Mouse (Mus musculus) heart, embryonic 14.5 days (tissue): ENCODE results near the gene Xxylt1. TPM values are rescaled to one million over a fixed set of nuclear protein-coding genes. Genes with fewer than 3 reads are reported as not detected.
A peak's percentile ranks its signal among the peaks of the same experiment; 100 is the strongest.

ENCODE experiments used
- ATAC-seq: fragments of 200-750 bp; cut with Nextera tagmentation; 2 replicates; pipeline ENCODE4 v1.8.0; 2017; ENCODE audit warnings: low read depth, moderate TSS enrichment; ENCODE audit not compliant: insufficient number of reproducible peaks, insufficient read depth, low FRiP score
- H3K27ac ChIP-seq, 2 experiments: fragments of 200-500 bp in 1 of 2; fragments of 300-500 bp in 1 of 2; sonication (generic) in 1 of 2; replicated peaks in 1 of 2; 2 replicates each; pipeline ENCODE4 v1.5.1; 2012 to 2014; ENCODE audit warnings: low read depth in 2 of 2, low read length in 2 of 2, control low read depth in 1 of 2, mild to moderate bottlenecking in 1 of 2, mixed read lengths in 1 of 2; ENCODE audit not compliant: control insufficient read depth in 1 of 2, insufficient read depth in 1 of 2
- H3K27me3 ChIP-seq: fragments of 300-500 bp; sonication (generic); 2 replicates; pipeline ENCODE4 v1.6.1; 2014; ENCODE audit warnings: mild to moderate bottlenecking, low read length, control low read depth; ENCODE audit not compliant: control insufficient read depth, insufficient read depth
- H3K36me3 ChIP-seq: fragments of 300-500 bp; sonication (generic); 2 replicates; pipeline ENCODE4 v1.6.1; 2014; ENCODE audit warnings: mild to moderate bottlenecking, control low read depth, low read length, mixed read lengths; ENCODE audit not compliant: control insufficient read depth, insufficient read depth
- H3K4me1 ChIP-seq, 2 experiments: fragments of 200-500 bp in 1 of 2; fragments of 300-500 bp in 1 of 2; sonication (generic) in 1 of 2; 2 replicates each; pipeline ENCODE4 v1.6.1; 2012 to 2014; ENCODE audit warnings: low read length in 2 of 2, control low read depth in 1 of 2, mixed read lengths in 1 of 2; ENCODE audit not compliant: control insufficient read depth in 2 of 2, insufficient read depth in 2 of 2
- H3K4me2 ChIP-seq: fragments of 300-500 bp; sonication (generic); 2 replicates; pipeline ENCODE4 v1.6.1; 2014; ENCODE audit warnings: mild to moderate bottlenecking, low read length
- H3K4me3 ChIP-seq, 2 experiments: fragments of 200-500 bp in 1 of 2; fragments of 300-500 bp in 1 of 2; sonication (generic) in 1 of 2; 2 replicates each; pipeline ENCODE4 v1.5.1; 2012 to 2014; ENCODE audit warnings: low read length in 2 of 2, mild to moderate bottlenecking in 2 of 2, control low read depth in 1 of 2, low read depth in 1 of 2, moderate library complexity in 1 of 2; ENCODE audit not compliant: control insufficient read depth in 1 of 2, insufficient read depth in 1 of 2
- H3K9ac ChIP-seq: fragments of 300-500 bp; sonication (generic); 2 replicates; pipeline ENCODE4 v1.6.1; 2014; ENCODE audit warnings: mild to moderate bottlenecking, low read length
- H3K9me3 ChIP-seq: fragments of 300-500 bp; sonication (generic); 2 replicates; pipeline ENCODE4 v1.6.1; 2016; ENCODE audit warnings: low read length, control low read depth; ENCODE audit not compliant: control insufficient read depth
- WGBS: fragments of 180-500 bp; shearing (Covaris S2); extraction: QIAGEN DNeasy Blood & Tissue Kit; methylation state at CpG from one replicate; pipeline ENCODE4 v1.1.7; 2014; 5-methylcytosine and 5-hydroxymethylcytosine counted together
- polyA plus RNA-seq: library from polyadenylated mRNA; unstranded; fragments of >200 nt; fragmentation: Nextera tagmentation; extraction: Ambion mirVana; gene quantifications from 2 replicates; pipeline ENCODE4 v1.2.1, GENCODE M21; 2014

The Xxylt1 gene
- polyA plus RNA-seq, 1 experiment from 2014 or later = 12.2 TPM

DNA sequence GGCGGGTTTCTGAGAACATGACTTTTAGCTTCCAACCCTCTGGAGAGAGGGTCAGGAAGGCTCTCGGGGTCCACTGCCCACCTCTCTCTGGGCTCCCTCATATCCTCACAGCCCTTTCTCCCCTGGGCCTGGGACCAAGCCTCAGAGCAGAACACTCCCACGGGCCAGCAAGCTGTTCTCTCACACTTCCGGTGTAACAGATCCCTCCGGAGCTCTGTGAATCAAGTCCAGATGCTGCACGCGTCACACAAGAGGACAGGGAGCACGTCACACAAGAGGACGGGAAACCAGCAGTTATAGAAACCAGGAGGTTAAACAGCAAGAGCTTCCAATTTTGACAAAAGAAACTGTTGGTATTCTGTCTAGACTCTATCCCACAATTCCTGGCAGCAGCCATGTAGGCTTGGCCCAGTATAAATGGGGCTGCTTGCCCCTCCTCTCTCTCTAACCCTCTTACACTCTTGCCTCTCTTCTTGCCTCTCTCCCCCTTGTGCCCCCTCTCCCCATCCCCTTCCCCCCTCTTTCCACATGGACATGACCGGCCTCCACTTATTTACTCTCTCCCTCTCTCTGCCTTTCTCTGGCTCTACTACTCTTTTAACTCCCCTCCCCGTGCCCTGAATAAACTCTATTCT lies 19.9 kb downstream of the Xxylt1 start:
- H3K27me3 ChIP-seq = no peaks in the 10 kb centered on the region
- no peaks in the 10 kb centered on the region for H3K9me3 ChIP-seq
- no peak overlapping the region for H3K4me3 ChIP-seq
- no peak overlapping the region for H3K4me2 ChIP-seq
- WGBS = 73% methylated on average over 11 of the region's 11 CpGs
- no peak overlapping the region for H3K9ac ChIP-seq
- H3K4me1 ChIP-seq = peaks cover 8 to 12% of the 10 kb centered on the region in 2 experiments; a peak in 3 of 4 replicates
- ATAC-seq = no peak
- H3K36me3 ChIP-seq = no peaks in the 10 kb centered on the region
- H3K27ac ChIP-seq = no peak overlapping the region

DNA sequence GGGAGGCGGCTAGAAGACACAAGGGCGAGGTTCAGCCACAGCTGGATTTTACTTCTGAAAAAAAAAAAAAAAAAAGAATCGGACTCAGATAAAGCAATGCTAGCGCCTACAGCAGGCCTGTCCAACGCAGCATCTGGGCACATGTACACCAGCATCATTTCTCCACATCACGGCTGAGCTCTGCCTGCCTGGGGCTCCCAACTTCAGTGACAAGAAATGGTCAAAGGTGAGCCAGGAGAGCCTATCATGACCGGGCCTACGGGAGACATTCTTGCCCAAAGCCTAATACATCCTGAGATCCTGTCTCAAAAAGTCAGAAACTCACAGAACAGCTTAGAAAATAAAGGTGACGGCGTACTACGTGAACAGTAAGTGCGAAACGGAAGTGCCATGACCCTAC lies 20.5 kb downstream of the Xxylt1 start:
- Histone ChIP-seq H3K4me1 (peaks cover 6 to 13% of the 10 kb centered on the region in 2 experiments; a peak in 3 of 4 replicates), H3K9me3 (no peaks in the 10 kb centered on the region), H3K4me3 (no peak overlapping the region), H3K27me3 (no peaks in the 10 kb centered on the region), H3K36me3 (no peaks in the 10 kb centered on the region), H3K27ac (no peak overlapping the region), H3K4me2 (no peak overlapping the region), H3K9ac (no peak overlapping the region)
- ATAC-seq = no peak
- 94% methylated on average over 13 of the region's 13 CpGs for WGBS

DNA sequence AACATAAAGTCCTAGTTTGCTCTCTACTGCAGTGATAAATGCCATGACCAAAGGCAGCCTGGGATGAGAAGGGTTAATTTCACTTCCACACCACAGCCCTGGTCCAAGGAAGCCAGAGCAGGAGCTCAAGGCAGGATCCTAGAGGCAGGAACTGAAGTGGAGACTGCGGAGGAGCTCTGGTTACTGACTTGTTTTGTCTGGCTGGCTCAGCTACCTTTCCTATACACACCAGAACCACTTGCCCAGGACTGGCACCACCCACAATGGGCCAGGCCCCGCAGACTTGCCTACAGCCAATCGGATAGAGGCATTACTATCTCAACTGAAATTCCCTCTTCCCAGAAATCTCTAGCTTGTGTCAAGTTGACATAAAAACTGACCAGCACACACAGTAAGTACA lies 21.0 kb downstream of the Xxylt1 start:
- no peak overlapping the region for H3K27ac ChIP-seq
- 87% methylated on average over 3 of the region's 3 CpGs for WGBS
- no peak for ATAC-seq

DNA sequence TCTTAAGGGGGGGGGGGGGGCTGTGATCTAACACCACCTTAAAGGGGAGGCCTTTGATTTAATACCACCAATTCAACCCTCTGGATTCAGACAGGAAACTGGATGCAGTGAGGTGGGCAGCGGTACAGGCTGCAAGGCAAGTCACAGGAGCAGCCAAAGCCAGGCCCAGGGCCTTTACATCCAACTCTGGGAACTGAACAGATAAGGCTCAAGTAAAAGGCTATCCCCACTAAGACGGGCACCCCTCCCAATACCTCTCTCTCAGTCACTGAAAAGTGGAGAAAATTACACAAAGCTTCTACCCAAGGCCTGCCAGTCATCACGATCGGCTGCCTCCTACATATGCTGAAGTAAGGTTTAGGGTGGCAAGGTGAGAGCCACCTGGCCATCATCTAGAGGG lies 21.5 kb downstream of the Xxylt1 start:
- H3K9ac ChIP-seq = no peak overlapping the region
- H3K27me3 ChIP-seq = no peaks in the 10 kb centered on the region
- 81% methylated on average over 4 of the region's 4 CpGs for WGBS
- H3K4me2 ChIP-seq = no peak overlapping the region
- H3K9me3 ChIP-seq = no peaks in the 10 kb centered on the region
- H3K36me3 ChIP-seq = no peaks in the 10 kb centered on the region
- H3K4me1 ChIP-seq = peaks cover 8 to 13% of the 10 kb centered on the region in 2 experiments; a peak in 3 of 4 replicates
- ATAC-seq = no peak
- no peak overlapping the region for H3K4me3 ChIP-seq
- H3K27ac ChIP-seq = no peak overlapping the region

More for the DNA sequence above, 21.0 kb downstream of the Xxylt1 start:
- no peaks in the 10 kb centered on the region for H3K27me3 ChIP-seq
- H3K4me1 ChIP-seq = peaks cover 8 to 13% of the 10 kb centered on the region in 2 experiments; a peak in 3 of 4 replicates
- no peaks in the 10 kb centered on the region for H3K36me3 ChIP-seq
- H3K9me3 ChIP-seq = no peaks in the 10 kb centered on the region
- no peak overlapping the region for H3K4me2 ChIP-seq
- no peak overlapping the region for H3K9ac ChIP-seq
- H3K4me3 ChIP-seq = no peak overlapping the region

DNA sequence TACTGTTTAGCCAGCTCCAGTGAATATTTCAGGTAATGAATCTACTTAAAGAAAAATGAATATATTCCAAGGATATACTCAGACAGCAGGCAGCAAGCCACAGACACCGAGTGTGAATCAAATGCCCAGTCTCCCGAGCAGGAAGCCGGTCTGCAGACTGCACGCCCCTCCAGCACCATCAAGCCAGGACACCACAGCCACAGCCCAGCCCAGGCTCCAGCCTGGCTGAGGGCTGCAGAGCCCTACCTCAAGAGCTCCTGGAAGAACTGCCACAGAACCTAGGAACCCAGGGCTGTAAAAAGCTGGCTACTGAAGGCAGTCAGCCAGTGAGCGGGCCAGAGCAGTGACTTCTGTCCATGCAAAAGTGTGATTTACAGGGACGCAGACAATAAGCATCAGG lies 28.4 kb downstream of the Xxylt1 start:
- 50% methylated on average over 6 of the region's 6 CpGs for WGBS
- Histone ChIP-seq H3K4me1 (peaks cover 24% of the 10 kb centered on the region in 2 experiments), H3K4me2 (no peak overlapping the region), H3K9me3 (no peaks in the 10 kb centered on the region), H3K36me3 (no peaks in the 10 kb centered on the region), H3K9ac (no peak overlapping the region; the same call in 1 of the 2 replicates), H3K27ac (peak overlapping the region in 1 of 2 experiments; percentile 28; a peak in 1 of 4 replicates), H3K27me3 (no peaks in the 10 kb centered on the region), H3K4me3 (no peak overlapping the region)
- ATAC-seq = no peak

DNA sequence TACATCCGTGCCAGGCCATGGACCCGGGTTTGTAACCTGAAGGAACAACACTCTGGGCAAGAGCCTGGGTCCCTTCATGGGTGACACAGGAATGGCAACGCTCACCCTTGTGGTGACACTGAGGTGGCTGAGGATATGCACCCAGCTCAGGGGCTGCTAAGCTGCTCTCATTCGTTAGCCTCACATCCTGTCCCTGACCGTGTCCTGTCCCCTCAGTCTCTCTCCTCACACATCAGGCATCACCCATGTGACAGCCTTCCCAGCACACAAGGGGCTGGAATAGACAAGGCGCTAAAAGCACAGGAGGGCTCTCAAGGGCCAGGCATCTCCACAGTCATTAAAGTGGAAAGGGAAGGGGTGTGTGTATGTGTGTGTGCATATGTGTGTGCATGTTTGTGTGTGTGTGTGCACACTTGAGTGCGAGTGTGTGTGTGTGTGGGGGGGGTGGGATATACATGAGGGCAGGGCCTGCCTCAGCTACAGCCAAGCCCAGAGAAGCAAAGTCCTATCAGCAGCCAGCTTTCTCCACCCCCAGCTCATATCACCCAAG lies 29.0 kb downstream of the Xxylt1 start:
- 41% methylated on average over 7 of the region's 7 CpGs for WGBS
- Histone ChIP-seq H3K4me3 (no peak overlapping the region), H3K36me3 (no peaks in the 10 kb centered on the region), H3K4me1 (peaks cover 22 to 24% of the 10 kb centered on the region in 2 experiments), H3K9ac (no peak overlapping the region), H3K4me2 (no peak overlapping the region), H3K9me3 (no peaks in the 10 kb centered on the region), H3K27ac (0 out of 4 replicates have a peak overlapping the region, but pooled peaks have one; percentile 3 to 28), H3K27me3 (no peaks in the 10 kb centered on the region)
- ATAC-seq = 0 out of 2 replicates have a peak, but pooled peaks have one; percentile 38

DNA sequence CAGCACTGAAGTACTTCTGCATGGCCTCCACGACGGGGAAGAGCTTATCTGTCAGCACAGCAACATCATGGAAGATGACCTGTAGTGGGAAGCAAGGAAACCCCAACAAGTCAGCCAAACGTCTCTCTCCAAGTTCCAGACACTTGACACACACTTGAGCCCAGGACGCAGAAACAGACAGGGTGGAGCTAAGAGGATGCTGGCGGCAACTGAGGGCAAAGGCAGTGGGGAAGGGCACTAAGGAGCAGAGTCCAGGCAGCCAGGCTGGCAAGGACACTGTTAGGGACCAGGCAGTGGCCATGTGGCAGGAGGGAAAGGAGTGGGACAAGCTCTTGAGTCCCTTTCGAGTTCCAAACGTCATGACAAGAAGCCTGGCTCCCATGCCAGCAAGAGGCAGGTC lies 30.5 kb downstream of the Xxylt1 start:
- H3K36me3 ChIP-seq = no peaks in the 10 kb centered on the region
- H3K27ac ChIP-seq = no peak overlapping the region
- H3K4me1 ChIP-seq = peaks cover 28 to 35% of the 10 kb centered on the region in 2 experiments
- H3K27me3 ChIP-seq = no peaks in the 10 kb centered on the region
- no peaks in the 10 kb centered on the region for H3K9me3 ChIP-seq
- H3K4me2 ChIP-seq = no peak overlapping the region
- 44% methylated on average over 7 of the region's 7 CpGs for WGBS
- H3K4me3 ChIP-seq = no peak overlapping the region
- H3K9ac ChIP-seq = no peak overlapping the region
- no peak for ATAC-seq
